Mouse (Mus musculus): Measurements from ENCODE around the gene Abi3.

DNA sequence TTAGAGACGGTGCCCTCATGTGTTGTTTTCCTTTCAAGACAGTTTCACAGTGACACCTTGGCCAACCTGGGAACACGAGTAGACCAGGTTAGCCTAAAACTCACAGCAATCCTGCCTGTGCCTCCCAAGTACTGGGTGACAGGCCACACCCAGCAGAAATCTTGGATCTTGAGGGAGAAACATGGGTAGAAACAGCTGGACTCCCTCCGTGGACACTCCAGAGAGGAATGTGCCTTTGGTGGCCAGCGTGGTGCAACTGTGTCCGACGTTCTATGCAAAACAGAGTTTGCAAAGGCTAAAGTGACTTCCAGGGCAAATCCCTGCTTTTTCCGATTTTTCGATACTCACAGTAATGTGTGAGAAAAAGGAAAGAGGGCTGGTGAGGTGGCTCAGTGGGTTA lies 61.8 kb downstream of the Abi3 start:
- no peak for TF ChIP-seq CTCF (IDR thresholded peaks at IDR 0.05; ENCODE audit: low read depth, low read length)
- TF ChIP-seq POLR2AphosphoS5 (IDR thresholded peaks at IDR 0.05; ENCODE audit: insufficient replicate concordance, low read depth, low read length): no peak

All from G1E (cell line).